Mouse (Mus musculus): ENCODE data around the gene Rbfox1.
A peak's percentile ranks its signal among the peaks of the same experiment; 100 is the strongest.

The Rbfox1 gene

GRCm38 (mm10) chr16:6479094-6479590, 594.0 kb downstream of the Rbfox1 start:
- no peak for DNase-seq (ENCODE audit: low read depth, low spot score)

- no peak for DNase-seq (ENCODE audit: low read depth, low spot score)
Measured at GRCm38 (mm10) chr16:6479616-6480410, 594.7 kb downstream of the Rbfox1 start.

- peak; percentile 64 for DNase-seq (ENCODE audit: low read depth, low spot score)
Measured at GRCm38 (mm10) chr16:6480411-6480728, 595.2 kb downstream of the Rbfox1 start.

GRCm38 (mm10) chr16:6483628-6484027, 598.5 kb downstream of the Rbfox1 start:
- DNase-seq (ENCODE audit: low read depth, low spot score) = no peak

- no peak for DNase-seq (ENCODE audit: low read depth, low spot score)
Measured at GRCm38 (mm10) chr16:6485631-6486030, 600.5 kb downstream of the Rbfox1 start.

GRCm38 (mm10) chr16:6502219-6502618, 617.1 kb downstream of the Rbfox1 start:
- no peak for DNase-seq (ENCODE audit: low read depth, low spot score)

- DNase-seq (ENCODE audit: low read depth, low spot score) = no peak
Measured at GRCm38 (mm10) chr16:6503573-6504331, 618.6 kb downstream of the Rbfox1 start.

GRCm38 (mm10) chr16:6508924-6509323, 623.8 kb downstream of the Rbfox1 start:
- no peak for DNase-seq (ENCODE audit: low read depth, low spot score)

GRCm38 (mm10) chr16:6519474-6519873, 634.3 kb downstream of the Rbfox1 start:
- DNase-seq (ENCODE audit: low read depth, low spot score) = no peak

GRCm38 (mm10) chr16:6525507-6526170, 640.5 kb downstream of the Rbfox1 start:
- DNase-seq (ENCODE audit: low read depth, low spot score) = no peak

- DNase-seq (ENCODE audit: low read depth, low spot score) = no peak
Measured at GRCm38 (mm10) chr16:6531459-6531858, 646.3 kb downstream of the Rbfox1 start.

- DNase-seq (ENCODE audit: low read depth, low spot score) = no peak
Measured at GRCm38 (mm10) chr16:6532077-6532995, 647.2 kb downstream of the Rbfox1 start.

- DNase-seq (ENCODE audit: low read depth, low spot score) = no peak
Measured at GRCm38 (mm10) chr16:6555776-6556175, 670.6 kb downstream of the Rbfox1 start.

GRCm38 (mm10) chr16:6557726-6558125, 672.6 kb downstream of the Rbfox1 start:
- no peak for DNase-seq (ENCODE audit: low read depth, low spot score)

GRCm38 (mm10) chr16:6584700-6585099, 699.5 kb downstream of the Rbfox1 start:
- no peak for DNase-seq (ENCODE audit: low read depth, low spot score)

GRCm38 (mm10) chr16:6585204-6585603, 700.0 kb downstream of the Rbfox1 start:
- DNase-seq (ENCODE audit: low read depth, low spot score) = no peak

- DNase-seq (ENCODE audit: low read depth, low spot score) = peak; percentile 24
Measured at GRCm38 (mm10) chr16:6616526-6616925, 731.4 kb downstream of the Rbfox1 start.

GRCm38 (mm10) chr16:6640330-6640729, 755.2 kb downstream of the Rbfox1 start:
- DNase-seq (ENCODE audit: low read depth, low spot score) = no peak

GRCm38 (mm10) chr16:6646941-6647340, 761.8 kb downstream of the Rbfox1 start:
- peak; percentile 32 for DNase-seq (ENCODE audit: low read depth, low spot score)

GRCm38 (mm10) chr16:6648753-6649152, 763.6 kb downstream of the Rbfox1 start:
- DNase-seq (ENCODE audit: low read depth, low spot score) = no peak

- peak; percentile 32 for DNase-seq (ENCODE audit: low read depth, low spot score)
Measured at GRCm38 (mm10) chr16:6658594-6658993, 773.4 kb downstream of the Rbfox1 start.
